Mouse (Mus musculus) liver, postnatal 0 days (tissue): ENCODE data around the gene Ccl5. TPM values are rescaled to one million over a fixed set of nuclear protein-coding genes. Genes with fewer than 3 reads are reported as not detected.
A peak's percentile ranks its signal among the peaks of the same experiment; 100 is the strongest.

Experiments
- ATAC-seq: fragments of 200-750 bp; cut with Nextera tagmentation; 2 replicates; pipeline ENCODE4 v1.8.0; 2017; ENCODE audit warnings: mild to moderate bottlenecking, moderate library complexity
- DNase-seq: peaks from one replicate; pipeline ENCODE4 v3.0.0-alpha.2; 2016
- H3K27ac ChIP-seq: fragments of 300-500 bp; sonication (generic); 2 replicates; pipeline ENCODE4 v1.5.1; 2014; ENCODE audit warnings: antibody characterized with exemption, moderate library complexity, mild to moderate bottlenecking, low read depth
- H3K27me3 ChIP-seq: fragments of 300-500 bp; sonication (generic); 2 replicates; pipeline ENCODE4 v1.6.1; 2014; ENCODE audit warnings: low read length, control low read depth, mixed read lengths; ENCODE audit not compliant: insufficient read depth
- H3K36me3 ChIP-seq: fragments of 300-500 bp; sonication (generic); replicated peaks from 2 replicates; pipeline ENCODE4 v1.6.1; 2014; ENCODE audit warnings: mild to moderate bottlenecking, control low read depth, low read length, moderate library complexity, mixed read lengths; ENCODE audit not compliant: insufficient read depth
- H3K4me1 ChIP-seq: fragments of 300-500 bp; sonication (generic); 2 replicates; pipeline ENCODE4 v1.6.1; 2014; ENCODE audit warnings: antibody characterized with exemption, mild to moderate bottlenecking, control low read depth; ENCODE audit not compliant: insufficient read depth
- H3K4me2 ChIP-seq: fragments of 300-500 bp; sonication (generic); 2 replicates; pipeline ENCODE4 v1.6.1; 2014; ENCODE audit warnings: low read depth, mild to moderate bottlenecking, low read length, moderate library complexity, mixed read lengths
- H3K4me3 ChIP-seq: fragments of 300-500 bp; sonication (generic); 2 replicates; pipeline ENCODE4 v1.5.1; 2014; ENCODE audit warnings: low read depth, low read length
- H3K9ac ChIP-seq: fragments of 300-500 bp; sonication (generic); replicated peaks from 2 replicates; pipeline ENCODE4 v1.6.1; 2014; ENCODE audit warnings: mild to moderate bottlenecking, moderate library complexity
- H3K9me3 ChIP-seq: fragments of 300-500 bp; sonication (generic); 2 replicates; pipeline ENCODE4 v1.6.1; 2016; ENCODE audit warnings: mild to moderate bottlenecking, control low read depth, low read length, mixed read lengths
- CTCF ChIP-seq: sonication (generic); IDR thresholded peaks from 2 replicates; pipeline ENCODE4 v1.5.1; 2016; ENCODE audit warnings: antibody characterized with exemption, low read depth
- EP300 ChIP-seq: IDR thresholded peaks from 2 replicates; pipeline ENCODE4 v1.6.1; 2016; ENCODE audit warnings: antibody characterized with exemption, low read depth, mild to moderate bottlenecking
- WGBS: fragments of 180-500 bp; shearing (Covaris S2); extraction: QIAGEN DNeasy Blood & Tissue Kit; methylation state at CpG from one replicate; pipeline ENCODE4 v1.1.7; 2014; ENCODE audit not compliant: insufficient replicate concordance; 5-methylcytosine and 5-hydroxymethylcytosine counted together
- polyA plus RNA-seq: library from polyadenylated mRNA; unstranded; fragments of >200 nt; fragmentation: Nextera tagmentation; extraction: Ambion mirVana; gene quantifications from 2 replicates; pipeline ENCODE4 v1.2.1, GENCODE M21; 2015

The Ccl5 gene
- polyA plus RNA-seq, 1 experiment from 2014 or later, result 12.7 TPM

DNA sequence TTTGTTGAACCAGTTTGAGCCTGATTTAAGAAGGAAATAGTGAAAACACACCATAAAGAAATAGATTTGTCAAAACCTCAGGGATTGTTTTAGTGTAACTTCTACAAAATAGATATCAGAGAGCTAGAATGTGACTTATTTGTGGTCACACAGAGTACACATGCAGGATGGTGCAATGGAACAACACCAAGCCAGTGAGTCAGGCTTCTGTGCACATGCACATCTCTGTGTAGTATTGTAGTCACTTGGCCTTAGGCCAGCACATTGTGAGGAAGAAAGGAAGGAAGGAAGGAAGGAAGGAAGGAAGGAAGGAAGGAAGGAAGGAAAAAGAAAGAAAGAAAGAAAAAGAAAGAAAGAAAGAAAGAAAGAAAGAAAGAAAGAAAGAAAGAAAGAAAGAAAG, 13.2 kb downstream of the Ccl5 start:
- Histone ChIP-seq H3K4me2 (no peak overlapping the region), H3K27me3 (no peaks in the 10 kb centered on the region), H3K9me3 (no peaks in the 10 kb centered on the region), H3K36me3 (no peaks in the 10 kb centered on the region), H3K4me1 (no peaks in the 10 kb centered on the region), H3K9ac (no peak overlapping the region), H3K27ac (no peak overlapping the region), H3K4me3 (no peak overlapping the region)
- TF ChIP-seq CTCF (no peak), EP300 (no peak)
- ATAC-seq (no peak), DNase-seq (no peak)

DNA sequence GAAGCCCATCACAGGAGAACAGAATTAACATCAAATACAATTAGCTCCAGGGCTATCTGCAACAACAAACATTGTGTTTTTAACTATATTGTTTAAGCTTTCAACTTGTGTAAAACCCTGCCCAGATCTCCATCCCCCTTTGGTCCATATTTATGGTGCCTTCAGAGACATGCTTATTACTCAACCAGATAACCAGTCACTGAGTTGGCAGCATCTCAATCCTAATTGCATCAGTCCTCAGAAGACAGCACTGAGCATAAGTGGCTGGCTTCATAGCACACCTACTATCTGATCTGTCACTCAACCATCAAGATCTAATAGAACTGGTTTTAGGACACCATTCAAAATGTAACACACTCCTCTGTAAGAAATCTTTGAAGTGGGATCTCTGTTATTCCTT, 20.8 kb downstream of the Ccl5 start:
- Histone ChIP-seq H3K4me1 (no peaks in the 10 kb centered on the region), H3K9me3 (no peaks in the 10 kb centered on the region), H3K27me3 (no peaks in the 10 kb centered on the region), H3K36me3 (peaks cover 24% of the 10 kb centered on the region), H3K27ac (no peak overlapping the region), H3K4me3 (no peak overlapping the region), H3K9ac (no peak overlapping the region), H3K4me2 (no peak overlapping the region)
- TF ChIP-seq CTCF (no peak), EP300 (no peak)
- DNase-seq, result no peak
- ATAC-seq, result no peak

DNA sequence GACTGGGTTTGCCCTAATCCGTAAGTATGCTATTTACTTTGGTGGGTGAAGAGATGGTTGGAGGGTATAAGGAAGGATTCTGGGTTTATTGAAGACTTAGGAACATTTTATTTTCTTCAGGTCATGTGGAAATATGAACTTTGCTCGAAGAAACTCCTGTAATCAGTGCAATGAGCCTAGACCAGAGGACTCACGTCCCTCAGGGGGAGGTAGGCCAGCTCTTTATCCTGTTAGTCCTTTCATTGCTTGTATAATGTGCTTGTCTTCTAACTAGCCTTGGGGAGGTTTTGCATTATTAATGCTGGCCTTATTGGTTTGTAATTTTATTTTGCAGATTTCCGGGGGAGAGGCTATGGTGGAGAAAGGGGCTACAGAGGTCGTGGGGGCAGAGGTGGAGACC, 26.0 kb downstream of the Ccl5 start:
- TF ChIP-seq EP300, result no peak
- TF ChIP-seq CTCF, result no peak
- ATAC-seq (no peak), DNase-seq (no peak)
- Histone ChIP-seq H3K27ac (no peak overlapping the region), H3K9me3 (no peaks in the 10 kb centered on the region), H3K36me3 (peaks cover 62% of the 10 kb centered on the region), H3K4me3 (no peak overlapping the region), H3K9ac (no peak overlapping the region), H3K4me2 (no peak overlapping the region), H3K27me3 (no peaks in the 10 kb centered on the region), H3K4me1 (no peaks in the 10 kb centered on the region)
- whole genome bisulfite sequencing, result 92% methylated on average over 5 of the region's 5 CpGs

- Histone ChIP-seq H3K27ac (no peak overlapping the region), H3K9ac (no peak overlapping the region), H3K36me3 (peaks cover 45% of the 10 kb centered on the region), H3K4me1 (no peaks in the 10 kb centered on the region), H3K4me3 (no peak overlapping the region), H3K4me2 (no peak overlapping the region), H3K9me3 (no peaks in the 10 kb centered on the region), H3K27me3 (no peaks in the 10 kb centered on the region)
- no peak for DNase-seq
- 86% methylated on average over 2 of the region's 2 CpGs for WGBS
- no peak for ATAC-seq
- TF ChIP-seq EP300 (no peak), CTCF (no peak)
These were observed 34.7 kb downstream of the Ccl5 start for GRCm38 (mm10) chr11:83495571-83495970.

GRCm38 (mm10) chr11:83491488-83491887, 38.8 kb downstream of the Ccl5 start:
- ATAC-seq, result no peak
- no peak overlapping the region for H3K4me3 ChIP-seq

More at GRCm38 (mm10) chr11:83491488-83491887, 38.8 kb downstream of the Ccl5 start:
- no peaks in the 10 kb centered on the region for H3K9me3 ChIP-seq
- 73% methylated on average over 4 of the region's 4 CpGs for WGBS
- no peak overlapping the region for H3K27ac ChIP-seq
- H3K4me1 ChIP-seq, result no peaks in the 10 kb centered on the region
- no peaks in the 10 kb centered on the region for H3K27me3 ChIP-seq
- DNase-seq, result no peak
- no peak overlapping the region for H3K9ac ChIP-seq
- TF ChIP-seq EP300 (no peak), CTCF (peak; percentile 40; the same call in 1 of the 2 replicates)
- H3K4me2 ChIP-seq, result no peak overlapping the region
- H3K36me3 ChIP-seq, result peaks cover 42% of the 10 kb centered on the region

Other genes starting within 250 kb of the Ccl5 start
- gene Slfn14, start 243.8 kb downstream of the Ccl5 start, polyA plus RNA-seq, result 14.3 and 14.8 TPM in 2 replicates
- 7.6 and 8.3 TPM in 2 replicates for gene Ap2b1, start 231.5 kb downstream of the Ccl5 start, polyA plus RNA-seq
- gene Pex12, start 227.9 kb downstream of the Ccl5 start, polyA plus RNA-seq, result 6.8 and 7.1 TPM in 2 replicates
- 0.05 TPM in 1 of 2 replicates, not detected in the other for gene Rasl10b, start 121.4 kb downstream of the Ccl5 start, polyA plus RNA-seq
- gene Gas2l2, start 101.1 kb downstream of the Ccl5 start, polyA plus RNA-seq, result not detected in 2 replicates
- 2.6 and 3.1 TPM in 2 replicates for gene 1700020L24Rik, start 92.8 kb downstream of the Ccl5 start, polyA plus RNA-seq
- 0.20 and 0.43 TPM in 2 replicates for gene Mmp28, start 67.4 kb downstream of the Ccl5 start, polyA plus RNA-seq
- gene Taf15, start 57.4 kb downstream of the Ccl5 start, polyA plus RNA-seq, result 2.8 and 3.4 TPM in 2 replicates
- gene Heatr9, start 8.3 kb downstream of the Ccl5 start, polyA plus RNA-seq, result not detected in 2 replicates
- 92.6 and 107 TPM in 2 replicates for gene Ccl9, start 48.1 kb upstream of the Ccl5 start, polyA plus RNA-seq
- 46.9 and 55.2 TPM in 2 replicates for gene Ccl6, start 62.6 kb upstream of the Ccl5 start, polyA plus RNA-seq
- not detected in 2 replicates for gene Rpl9-ps1, start 115.1 kb upstream of the Ccl5 start, polyA plus RNA-seq
- gene Ccl3, start 118.8 kb upstream of the Ccl5 start, polyA plus RNA-seq, result 1.3 TPM in 2 replicates
- 1.6 and 1.8 TPM in 2 replicates for gene Ccl4, start 132.1 kb upstream of the Ccl5 start, polyA plus RNA-seq
- 42.1 and 42.6 TPM in 2 replicates for gene Wfdc17, start 173.5 kb upstream of the Ccl5 start, polyA plus RNA-seq
- gene Wfdc18, start 178.5 kb upstream of the Ccl5 start, polyA plus RNA-seq, result 0.38 and 0.76 TPM in 2 replicates
- 108 and 117 TPM in 2 replicates for gene Wfdc21, start 216.4 kb upstream of the Ccl5 start, polyA plus RNA-seq
- gene Heatr6, start 223.2 kb upstream of the Ccl5 start, polyA plus RNA-seq, result 5.6 and 6.0 TPM in 2 replicates